In genomic region chr2:148044877-148045539, GRCm38 (mm10) we compare ENCODE assay signal across 10 mouse cellular contexts. TPM values are rescaled to one million over a fixed set of nuclear protein-coding genes. Genes with fewer than 3 reads are reported as not detected.
DNase-seq lines count a peak whose midpoint lies in the region; ATAC-seq lines count a peak whose summit lies in the region.
"Had no signal": no experiment of that assay in that cellular context is flagged by ENCODE, and none has a peak within 500 bp of the region (broad histone marks: within the 10 kb centered on the region; RNA-seq: fewer than 3 reads in every experiment).

No protein-coding gene starts in this region.

- intact Hi-C loops in left cerebral cortex, postnatal 10 days (cut with DNase I) = loop anchor here (5.0 to 10.0 kb wide), 4 partner anchors 240 to 1213 kb away; no protein-coding TSS in a partner anchor

- no peak overlapping the region for H3K9ac ChIP-seq in forebrain, embryonic 13.5 days
- H3K9ac ChIP-seq in forebrain, embryonic 15.5 days (replicated peaks) = no peak overlapping the region
- H3K9ac ChIP-seq in hindbrain, embryonic 16.5 days (ENCODE audit: low read depth, low read length) = no peak overlapping the region
- peak overlapping the region; percentile 66 for H3K9ac ChIP-seq in midbrain, embryonic 11.5 days (ENCODE audit: low read length)

- under 1% methylated on average over 26 of the region's 26 CpGs for WGBS in forebrain, embryonic 13.5 days
- under 1% methylated on average over 26 of the region's 26 CpGs for WGBS in forebrain, embryonic 15.5 days
- WGBS in hindbrain, embryonic 16.5 days = under 1% methylated on average over 26 of the region's 26 CpGs
- WGBS in midbrain, embryonic 11.5 days = 1% methylated on average over 26 of the region's 26 CpGs

- H3K9me3 ChIP-seq in forebrain, embryonic 13.5 days (replicated peaks) = no peaks in the 10 kb centered on the region
- H3K9me3 ChIP-seq in forebrain, embryonic 15.5 days = no peaks in the 10 kb centered on the region
- no peaks in the 10 kb centered on the region for H3K9me3 ChIP-seq in hindbrain, embryonic 16.5 days (ENCODE audit: control insufficient read depth, low read length)
- H3K9me3 ChIP-seq in midbrain, embryonic 11.5 days (ENCODE audit: control insufficient read depth, low read length) = no peaks in the 10 kb centered on the region

- 0 out of 2 replicates have a peak overlapping the region, but pooled peaks have one; percentile 49 for H3K4me2 ChIP-seq in forebrain, embryonic 13.5 days
- no peak overlapping the region for H3K4me2 ChIP-seq in forebrain, embryonic 15.5 days (replicated peaks)
- no peak overlapping the region; the same call in none of the 2 replicates for H3K4me2 ChIP-seq in hindbrain, embryonic 16.5 days (ENCODE audit: low read length)
- H3K4me2 ChIP-seq in midbrain, embryonic 11.5 days = peak overlapping the region; percentile 37

- DNase-seq in ES-CJ7 (ENCODE audit: low read depth, low spot score) = peak; percentile 34
- peak; percentile 95 for DNase-seq in midbrain, embryonic 11.5 days (ENCODE audit: low spot score, missing footprints)
- no peak for DNase-seq in thymus, postnatal 4 days
- DNase-seq in left cerebral cortex, postnatal 10 days (ENCODE audit: extremely low spot score in 1 of 2, low spot score in 2 of 2) = no peak
- no peak for DNase-seq in ovary, postnatal 36 days (ENCODE audit: low spot score)
- DNase-seq: gastrocnemius, postnatal 36 days; thymus, postnatal 14 days had no signal

- peaks cover 25% of the 10 kb centered on the region; the same call in 1 of the 2 replicates for H3K4me1 ChIP-seq in forebrain, embryonic 13.5 days
- peaks cover 29% of the 10 kb centered on the region for H3K4me1 ChIP-seq in forebrain, embryonic 15.5 days
- H3K4me1 ChIP-seq in hindbrain, embryonic 16.5 days (ENCODE audit: control insufficient read depth, insufficient read depth, low read depth, low read length) = peaks cover 2% of the 10 kb centered on the region
- H3K4me1 ChIP-seq in midbrain, embryonic 11.5 days (ENCODE audit: control insufficient read depth, insufficient read depth, low read length) = peaks cover 9% of the 10 kb centered on the region

- H3K36me3 ChIP-seq in forebrain, embryonic 13.5 days (ENCODE audit: poor library complexity, severe bottlenecking) = no peaks in the 10 kb centered on the region
- no peaks in the 10 kb centered on the region for H3K36me3 ChIP-seq in forebrain, embryonic 15.5 days
- no peaks in the 10 kb centered on the region for H3K36me3 ChIP-seq in hindbrain, embryonic 16.5 days (ENCODE audit: control insufficient read depth, insufficient read depth, low read length)
- no peaks in the 10 kb centered on the region for H3K36me3 ChIP-seq in midbrain, embryonic 11.5 days (ENCODE audit: control insufficient read depth, insufficient read depth, low read length)

- H3K27me3 ChIP-seq in forebrain, embryonic 13.5 days = peaks cover 99% of the 10 kb centered on the region
- peaks cover 98% of the 10 kb centered on the region for H3K27me3 ChIP-seq in forebrain, embryonic 15.5 days
- peaks cover 79% of the 10 kb centered on the region for H3K27me3 ChIP-seq in hindbrain, embryonic 16.5 days (replicated peaks; ENCODE audit: control insufficient read depth, insufficient read depth, low read length)
- H3K27me3 ChIP-seq in midbrain, embryonic 11.5 days (ENCODE audit: control insufficient read depth, insufficient read depth, low read length) = peaks cover 98% of the 10 kb centered on the region

- no peak overlapping the region for H3K27ac ChIP-seq in forebrain, embryonic 13.5 days
- H3K27ac ChIP-seq in forebrain, embryonic 15.5 days (replicated peaks) = no peak overlapping the region
- no peak overlapping the region for H3K27ac ChIP-seq in hindbrain, embryonic 16.5 days (ENCODE audit: low read depth, low read length)
- peak overlapping the region; percentile 50 for H3K27ac ChIP-seq in midbrain, embryonic 11.5 days (ENCODE audit: low read depth, low read length)

- ATAC-seq in forebrain, embryonic 13.5 days = no peak
- ATAC-seq in forebrain, embryonic 15.5 days (replicated peaks) = no peak
- no peak for ATAC-seq in hindbrain, embryonic 16.5 days
- ATAC-seq in midbrain, embryonic 11.5 days (ENCODE audit: low FRiP score) = no peak

- H3K4me3 ChIP-seq in forebrain, embryonic 13.5 days = no peak overlapping the region
- no peak overlapping the region for H3K4me3 ChIP-seq in forebrain, embryonic 15.5 days
- peak overlapping the region; percentile 18; the same call in 1 of the 2 replicates for H3K4me3 ChIP-seq in hindbrain, embryonic 16.5 days (ENCODE audit: low read length)
- peak overlapping the region; percentile 32 for H3K4me3 ChIP-seq in midbrain, embryonic 11.5 days (ENCODE audit: low read depth, low read length)

RNA-seq across cellular contexts. Expression of gene Foxa2, which starts 1.8 kb away (rescaled TPM):
- polyA plus RNA-seq in forebrain, embryonic 13.5 days (2015; fragmentation: Nextera tagmentation; extraction: Ambion mirVana) = 0.13 and 0.19 TPM in 2 replicates
- not detected in 2 replicates for polyA plus RNA-seq in forebrain, embryonic 15.5 days (2015; fragmentation: Nextera tagmentation; extraction: Ambion mirVana)
- polyA plus RNA-seq in hindbrain, embryonic 16.5 days (2015; fragmentation: Nextera tagmentation; extraction: Ambion mirVana) = 0.75 and 1.2 TPM in 2 replicates
- 15.1 and 17.9 TPM in 2 replicates for polyA plus RNA-seq in midbrain, embryonic 11.5 days (2014; fragmentation: Nextera tagmentation; extraction: Ambion mirVana)
- not detected for total RNA-seq in left cerebral cortex, postnatal 10 days (2021)
- total RNA-seq: gastrocnemius, postnatal 36 days had no signal

Comparison
In these comparisons a context has a peak if more than half of its experiments do, and no peak if none do; other contexts are left out.
1. H3K4me2 ChIP-seq: peak in forebrain, embryonic 13.5 days (single experiment) and midbrain, embryonic 11.5 days (single experiment); none in forebrain, embryonic 15.5 days (single experiment) and hindbrain, embryonic 16.5 days (single experiment).
2. H3K4me3 ChIP-seq: peak in hindbrain, embryonic 16.5 days (single experiment) and midbrain, embryonic 11.5 days (single experiment); none in forebrain, embryonic 13.5 days (single experiment) and forebrain, embryonic 15.5 days (single experiment).
3. DNase-seq: peak in ES-CJ7 (single experiment) and midbrain, embryonic 11.5 days (single experiment); none in thymus, postnatal 4 days (single experiment), left cerebral cortex, postnatal 10 days (0 of 2) and ovary, postnatal 36 days (single experiment).